Mouse (Mus musculus) megakaryocyte, adult 5-6 weeks (primary cell): Measurements from ENCODE around the gene Tekt3. TPM values are rescaled to one million over a fixed set of nuclear protein-coding genes. Genes with fewer than 3 reads are reported as not detected.
A peak's percentile ranks its signal among the peaks of the same experiment; 100 is the strongest.

ENCODE experiments used
- ATAC-seq: 2 replicates; pipeline ENCODE4 v1.8.0; 2016; ENCODE audit warnings: mild to moderate bottlenecking, inconsistent platforms; ENCODE audit not compliant: poor library complexity, severe bottlenecking
- total RNA-seq, 2 experiments: library from RNA; stranded (forward) in 1 of 2; stranded (reverse) in 1 of 2; fragments of 153-499, 151-499 nt in 1 of 2; fragments of 221-1000, 200-1000 nt in 1 of 2; gene quantifications; 2 replicates each; pipeline versions ENCODE4 v1.2.3 to v1.2.4; 2015 to 2017

Tekt3 gene
- total RNA-seq, 2 experiments from 2014 or later, result not detected

DNA sequence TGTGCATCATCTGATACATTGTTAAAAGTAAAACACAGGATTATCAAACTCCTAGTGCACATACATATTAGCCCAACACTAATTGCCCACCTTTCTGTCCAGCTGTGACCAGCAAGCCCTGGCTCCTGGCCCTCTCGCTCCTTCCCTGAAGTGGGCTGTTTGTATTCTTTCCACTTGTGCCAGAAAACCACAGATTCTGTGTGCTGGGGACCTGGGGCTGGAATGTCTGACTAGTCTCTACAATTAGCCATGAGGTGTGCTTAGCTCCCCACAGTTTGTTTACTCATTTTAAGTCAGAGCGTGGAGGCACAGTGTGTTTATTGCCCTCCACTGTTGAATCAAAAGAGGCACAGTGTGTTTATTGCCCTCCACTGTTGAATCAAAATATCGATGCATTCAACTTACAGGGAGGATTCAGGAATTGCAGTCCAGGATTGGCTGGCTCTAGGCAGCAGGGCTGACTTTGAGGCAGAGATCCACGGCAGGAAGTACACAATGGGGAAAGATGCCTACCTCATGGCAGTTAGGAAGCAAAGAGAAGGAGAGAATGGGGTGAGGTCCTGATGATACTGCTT lies 61.4 kb downstream of the Tekt3 start:
- no peak for ATAC-seq

DNA sequence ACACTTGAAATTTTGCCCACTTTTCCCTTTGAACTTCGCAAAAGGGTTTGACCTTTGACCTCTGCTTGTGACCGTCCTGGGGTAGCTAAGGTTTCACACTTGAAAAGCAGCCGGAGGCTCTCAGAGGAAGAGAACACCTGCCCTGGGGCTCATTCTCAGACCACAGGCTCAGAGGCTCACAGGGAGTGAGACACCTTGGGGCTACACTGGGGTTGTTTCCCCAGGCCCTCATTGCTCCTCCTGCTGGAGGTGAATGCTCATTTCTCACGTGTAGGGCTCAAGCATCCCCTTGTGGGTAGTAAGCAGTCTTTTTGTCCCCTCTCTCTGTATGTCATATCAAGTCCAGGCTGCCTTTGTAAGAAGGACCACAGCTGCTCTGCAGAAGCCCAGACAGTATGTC lies 62.9 kb downstream of the Tekt3 start:
- no peak for ATAC-seq

DNA sequence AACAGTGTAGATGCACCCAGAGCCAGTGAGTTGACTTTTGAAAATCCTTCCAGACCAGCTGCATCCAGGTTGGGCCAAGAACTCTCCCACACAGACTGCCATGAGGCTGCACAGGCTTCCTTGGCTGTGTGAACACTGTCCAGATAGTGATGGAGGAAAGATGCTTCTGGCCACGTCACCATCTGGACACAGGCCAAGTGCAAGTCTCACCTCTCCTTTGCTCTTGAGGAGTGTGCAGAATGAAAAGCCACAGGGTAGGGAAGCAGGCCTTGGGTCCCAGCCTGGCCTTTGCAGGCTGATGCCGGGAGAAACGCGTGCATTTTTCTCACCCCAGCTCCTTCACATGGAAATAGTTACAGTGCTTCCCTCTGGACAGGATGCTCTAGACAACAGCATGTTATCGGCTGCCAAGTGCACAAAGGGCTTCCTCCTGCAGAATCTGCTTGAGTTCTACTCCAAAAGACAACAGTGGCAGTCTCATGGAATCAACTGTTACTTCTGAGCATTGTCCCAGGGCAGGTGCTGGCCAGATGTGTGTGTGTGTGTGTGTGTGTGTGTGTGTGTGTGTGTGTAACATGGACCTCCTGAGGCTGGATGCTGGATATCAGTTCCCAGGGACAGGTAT lies 64.5 kb downstream of the Tekt3 start:
- ATAC-seq, result no peak

DNA sequence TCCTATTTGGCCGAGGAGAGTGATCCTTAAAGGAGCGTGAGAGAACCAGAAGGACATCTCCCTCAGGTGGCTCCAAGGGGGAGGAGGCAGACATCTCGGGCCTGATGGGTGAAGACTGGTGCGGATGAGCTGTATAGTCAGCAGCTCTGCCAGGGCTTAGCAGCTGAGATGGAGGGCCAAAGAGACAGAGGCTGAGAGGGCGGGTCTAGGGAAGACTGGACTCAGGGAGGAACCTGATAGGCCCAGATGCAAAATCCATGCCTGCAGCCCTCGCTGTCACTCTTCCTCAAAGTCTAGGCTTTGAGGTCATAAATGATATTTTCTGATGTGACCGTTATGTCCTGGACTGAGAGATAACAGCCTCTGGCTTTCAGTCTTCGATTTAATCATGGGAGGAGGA lies 65.5 kb downstream of the Tekt3 start:
- no peak for ATAC-seq

GRCm38 (mm10) chr11:63127513-63127912 lies 66.1 kb downstream of the Tekt3 start:
- ATAC-seq, result no peak

DNA sequence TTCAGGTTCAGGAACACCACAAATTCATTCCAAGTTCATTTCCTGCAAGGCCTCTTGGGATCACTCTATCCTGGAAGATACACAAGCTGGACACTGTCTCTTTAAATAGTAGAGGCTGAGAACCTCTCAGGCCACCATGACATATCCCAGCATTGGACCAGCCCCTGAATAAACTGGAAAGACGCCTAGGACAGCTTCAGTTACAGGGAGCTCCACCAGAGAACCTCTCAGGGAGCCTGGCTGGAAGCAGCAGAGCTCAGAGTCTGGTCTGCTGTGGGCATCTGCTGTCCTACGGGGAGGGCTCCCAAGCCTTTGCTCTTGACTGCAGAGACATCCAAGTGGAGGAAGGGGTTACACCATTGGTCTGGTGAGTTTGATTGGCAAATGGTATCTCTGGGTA lies 67.3 kb downstream of the Tekt3 start, which contains the start of gene Pmp22:
Gene Pmp22 (plus strand): TSS at position 199 of the 400 bp plus-strand sequence.
- no peak for ATAC-seq

DNA sequence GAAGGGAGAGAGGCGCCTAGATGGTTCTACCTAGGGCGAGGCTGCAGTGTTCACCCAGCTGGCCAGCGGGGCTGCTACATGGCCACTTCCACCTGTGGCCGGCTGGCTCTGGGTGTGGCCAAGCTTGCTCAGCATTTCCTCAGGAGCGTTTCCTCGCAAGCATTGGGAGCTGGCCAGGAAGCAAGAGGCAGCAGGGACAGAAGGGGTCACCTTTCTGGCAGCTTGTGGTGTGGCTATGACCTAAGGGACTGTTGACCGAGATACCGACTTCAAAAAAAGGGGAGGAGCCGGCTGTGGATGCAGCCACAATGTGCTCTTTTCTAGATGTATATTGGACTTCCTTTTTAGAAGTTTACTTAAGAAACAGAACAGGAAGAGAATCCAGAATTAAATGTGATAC lies 67.9 kb downstream of the Tekt3 start:
- no peak for ATAC-seq

DNA sequence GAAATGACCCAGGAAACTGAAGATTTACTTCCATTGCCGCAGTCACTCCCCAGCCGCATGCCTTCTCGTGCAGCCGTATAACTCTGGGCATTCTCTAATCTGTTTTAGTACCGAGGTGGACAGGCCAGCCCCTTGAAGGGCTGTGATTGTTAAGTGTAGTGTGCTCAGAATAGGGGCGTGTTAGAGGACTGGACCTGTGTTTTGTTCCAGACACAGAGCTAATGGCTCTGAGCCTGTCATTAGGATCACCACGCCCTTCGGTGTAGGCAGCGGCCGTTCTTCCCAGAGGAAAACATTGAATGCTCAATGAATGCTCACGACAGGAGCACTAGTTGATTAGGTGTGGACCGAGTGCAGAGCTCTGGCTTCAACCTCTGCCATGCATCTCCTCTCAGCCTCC lies 68.4 kb downstream of the Tekt3 start:
- ATAC-seq, result no peak

DNA sequence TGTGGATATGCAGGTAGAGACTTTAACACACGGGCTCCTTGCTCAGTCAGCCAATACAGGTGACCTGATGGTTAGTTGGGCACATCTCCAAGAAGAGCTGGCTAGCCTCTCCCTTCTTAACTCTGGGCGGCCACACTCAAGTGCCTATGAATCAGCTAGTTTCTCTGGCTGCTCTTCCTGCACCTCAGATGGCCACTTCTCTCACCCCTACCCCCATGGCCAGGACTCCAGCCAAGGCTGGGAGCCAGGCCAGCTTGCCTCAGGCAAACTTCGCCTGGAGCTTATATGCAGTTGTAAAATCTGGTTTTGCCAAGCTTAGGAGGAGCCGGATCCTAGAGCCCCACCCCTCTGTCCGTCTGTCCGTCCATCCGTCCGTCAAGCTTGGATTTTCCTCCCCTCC lies 69.0 kb downstream of the Tekt3 start:
- no peak for ATAC-seq

DNA sequence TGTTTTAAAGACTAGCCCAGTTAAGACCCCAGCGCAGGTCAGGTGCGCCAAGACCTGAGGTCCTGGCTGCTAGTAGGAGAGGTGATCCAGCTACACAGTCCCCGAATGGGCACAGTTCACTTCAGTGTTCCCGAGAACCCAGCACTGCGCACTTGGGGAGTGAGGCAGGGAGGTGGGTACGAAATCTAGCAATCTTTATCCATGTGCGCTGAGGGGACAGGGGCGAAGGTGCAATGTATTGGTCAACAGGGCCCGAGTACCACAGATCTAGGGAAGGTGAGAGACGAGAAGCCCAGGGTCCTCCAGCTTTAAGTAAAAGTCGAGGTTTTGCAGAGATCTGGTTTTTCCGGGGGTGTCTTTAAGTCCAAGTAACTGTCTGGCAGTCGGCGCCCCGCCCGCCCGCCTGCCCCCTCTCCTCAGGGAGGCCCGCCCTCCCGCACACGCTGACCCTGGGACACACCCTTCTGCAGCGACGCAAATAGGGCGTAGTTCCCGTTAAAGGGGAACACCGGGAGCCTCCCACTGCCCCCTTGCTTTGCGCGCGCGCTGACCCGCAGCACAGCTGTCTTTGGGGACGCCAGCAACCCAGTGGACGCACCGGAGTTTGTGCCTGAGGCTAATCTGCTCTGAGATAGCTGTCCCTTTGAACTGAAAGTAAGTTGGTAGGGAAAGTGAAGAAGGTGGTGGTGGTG lies 69.7 kb downstream of the Tekt3 start:
- ATAC-seq, result no peak

GRCm38 (mm10) chr11:63131693-63132040 lies 70.2 kb downstream of the Tekt3 start:
- ATAC-seq, result no peak

- no peak for ATAC-seq
These were observed 70.7 kb downstream of the Tekt3 start for GRCm38 (mm10) chr11:63132151-63132500.

DNA sequence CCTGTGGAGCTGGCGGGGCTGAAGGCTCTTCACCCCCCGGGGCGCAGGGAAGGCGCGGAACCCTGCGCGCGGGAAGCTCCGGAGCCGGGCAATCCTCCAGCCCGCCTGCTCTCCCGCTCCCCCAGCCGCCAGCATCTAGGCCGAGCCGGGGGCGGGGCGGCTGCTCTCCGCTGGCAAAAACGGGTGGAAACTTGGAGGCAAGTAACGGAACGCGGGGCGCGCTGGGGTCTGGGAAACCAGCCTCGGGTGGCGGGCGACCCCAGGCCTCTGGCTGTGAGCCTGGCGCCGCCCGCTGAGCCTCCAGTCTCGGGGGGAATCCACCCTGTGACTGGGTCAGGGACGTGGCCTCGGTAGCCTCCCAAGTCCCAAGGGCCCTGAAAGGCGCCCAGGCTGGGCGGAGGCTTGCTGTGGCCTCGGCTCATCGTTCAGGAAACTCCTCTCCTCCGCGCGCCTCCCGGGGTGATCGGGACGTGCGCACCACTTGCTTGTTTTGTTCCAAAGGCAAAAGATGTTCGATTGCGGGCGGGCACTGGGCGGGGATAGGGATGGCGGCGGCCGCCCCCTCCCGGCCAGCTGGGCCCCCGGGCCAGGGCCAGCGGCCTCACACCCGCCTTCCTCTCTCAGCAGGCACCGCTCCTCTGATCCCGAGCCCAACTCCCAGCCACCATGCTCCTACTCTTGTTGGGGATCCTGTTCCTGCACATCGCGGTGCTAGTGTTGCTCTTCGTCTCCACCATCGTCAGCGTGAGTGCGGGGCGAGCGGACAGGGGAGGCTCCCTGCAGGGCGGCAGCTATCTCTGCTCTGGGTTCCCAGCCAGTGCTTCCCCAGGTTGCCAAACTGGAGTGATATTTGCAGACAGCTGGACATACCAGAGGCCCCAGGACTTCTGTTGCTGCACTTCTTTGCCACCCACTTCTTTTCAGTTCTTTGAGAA lies 71.3 kb downstream of the Tekt3 start:
- no peak for ATAC-seq

- no peak for ATAC-seq
These were observed 72.6 kb downstream of the Tekt3 start for GRCm38 (mm10) chr11:63134021-63134420.

DNA sequence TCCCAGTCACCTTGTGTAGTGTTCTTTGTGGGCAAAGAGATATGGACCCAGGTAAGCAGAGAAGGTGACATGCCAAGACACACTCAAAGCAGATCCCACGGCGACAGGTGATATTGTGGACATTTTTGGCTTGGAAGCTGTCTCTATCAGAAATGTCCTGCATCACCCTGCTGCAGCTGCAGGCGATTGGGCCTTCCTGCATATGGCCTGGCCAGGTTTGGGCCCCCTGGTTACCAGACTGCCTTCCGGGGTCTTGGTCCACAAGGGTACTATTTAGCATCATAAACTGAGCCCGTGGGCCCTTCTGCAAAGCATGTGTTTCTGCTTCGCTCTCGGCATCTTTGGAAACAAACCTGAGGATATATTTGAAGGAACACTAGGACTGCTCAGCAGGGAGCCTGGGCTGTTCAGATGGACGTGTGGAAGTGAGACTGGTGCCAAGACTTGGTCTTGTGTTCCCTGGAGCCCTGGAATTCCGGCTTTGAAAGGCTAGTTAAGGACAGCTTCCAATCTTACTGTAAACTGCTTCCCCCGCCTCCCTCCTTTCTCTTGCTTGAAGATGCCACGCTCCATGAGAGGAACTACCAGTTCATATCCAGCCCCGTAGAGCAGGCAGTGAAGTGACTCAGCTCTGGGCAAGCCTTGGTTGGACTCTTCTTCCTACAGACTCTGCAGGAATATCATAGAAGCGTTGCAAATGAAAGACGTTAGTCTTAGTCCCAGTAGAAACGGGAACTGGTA lies 73.5 kb downstream of the Tekt3 start:
- ATAC-seq, result no peak

DNA sequence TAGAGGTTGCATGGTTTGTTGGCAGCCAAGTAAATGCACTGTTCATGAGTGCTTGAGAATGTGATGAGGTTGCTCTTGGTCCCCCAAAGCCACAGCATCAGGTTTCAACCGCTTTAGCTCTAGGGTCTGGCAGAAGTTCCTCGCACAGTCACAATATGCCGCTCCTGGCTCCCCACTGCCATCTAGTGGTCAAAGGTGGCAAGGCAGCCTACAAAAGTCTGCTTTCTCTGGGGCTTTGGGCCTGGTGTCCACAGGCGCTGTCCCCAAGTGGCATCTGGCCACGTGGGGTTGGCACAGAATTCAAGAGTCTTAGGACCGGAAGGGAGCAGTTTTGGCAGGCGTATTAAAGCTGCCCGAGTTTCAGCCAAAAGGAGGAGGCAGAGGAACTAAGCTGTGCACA lies 74.2 kb downstream of the Tekt3 start:
- peak; percentile 81 for ATAC-seq

- no peak for ATAC-seq
These were observed 74.8 kb downstream of the Tekt3 start for GRCm38 (mm10) chr11:63136205-63136604.

- ATAC-seq, result no peak
These were observed 75.5 kb downstream of the Tekt3 start for GRCm38 (mm10) chr11:63136836-63137416.

DNA sequence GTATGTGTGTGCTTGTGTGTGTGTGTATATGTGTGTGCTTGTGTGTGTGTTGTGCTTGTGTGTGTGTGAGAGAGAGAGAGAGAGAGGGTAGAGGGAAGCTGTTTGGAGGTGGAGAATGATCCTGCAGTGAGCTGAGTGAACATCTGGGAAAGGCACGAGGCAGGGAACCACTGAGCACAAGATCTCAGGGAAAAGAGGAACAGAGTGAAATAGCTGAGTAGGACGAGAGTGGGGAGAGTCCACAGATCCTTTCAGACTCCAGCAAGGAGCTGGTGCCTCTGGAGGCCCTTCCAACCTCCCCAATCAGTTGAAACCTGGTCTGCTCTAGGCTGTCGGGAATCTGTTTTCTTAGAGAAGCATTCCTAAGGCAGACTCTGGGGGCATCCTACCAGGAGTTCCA lies 77.3 kb downstream of the Tekt3 start:
- no peak for ATAC-seq

DNA sequence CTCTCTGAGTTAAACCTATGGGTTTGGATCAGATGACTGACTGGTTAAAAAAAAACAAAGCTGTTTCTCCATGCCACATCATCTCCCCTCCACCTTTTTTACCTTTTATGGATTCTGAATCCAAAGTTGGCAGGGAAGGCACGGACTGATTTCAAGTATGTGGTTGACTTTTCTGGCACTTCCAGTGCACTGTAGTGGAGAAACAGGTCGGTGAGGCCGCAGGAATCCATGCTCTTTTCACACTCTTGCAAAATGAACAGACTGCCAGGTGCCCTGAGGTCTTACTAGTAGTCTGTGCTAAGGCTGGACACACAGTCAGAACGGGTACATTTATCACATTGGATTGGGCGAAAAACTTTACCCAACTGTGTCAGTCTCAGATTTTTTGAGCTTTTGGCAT lies 80.9 kb downstream of the Tekt3 start:
- ATAC-seq, result no peak
